Mouse (Mus musculus): Measurements from ENCODE around the gene Vwf. TPM values are rescaled to one million over a fixed set of nuclear protein-coding genes. Genes with fewer than 3 reads are reported as not detected.
A peak's percentile ranks its signal among the peaks of the same experiment; 100 is the strongest.

Gene Vwf
- polyA plus RNA-seq, 1 experiment = 15.4 TPM

- Histone ChIP-seq H3K36me3 (ENCODE audit: control insufficient read depth, insufficient read depth, low read length) (no peaks in the 10 kb centered on the region), H3K27ac (ENCODE audit: control insufficient read depth, insufficient read depth, low read depth, low read length) (no peak overlapping the region), H3K27me3 (ENCODE audit: control insufficient read depth, insufficient read depth, low read length) (no peaks in the 10 kb centered on the region), H3K4me1 (ENCODE audit: control insufficient read depth, insufficient read depth, low read length) (no peaks in the 10 kb centered on the region), H3K4me3 (ENCODE audit: control insufficient read depth, low read depth, low read length) (no peak overlapping the region)
- TF ChIP-seq POLR2A (IDR thresholded peaks at IDR 0.05; ENCODE audit: control insufficient read depth, low read depth, low read length) = no peak
- no peak for TF ChIP-seq CTCF (IDR thresholded peaks at IDR 0.05; ENCODE audit: control insufficient read depth, insufficient read depth, insufficient replicate concordance, low read depth, low read length)
These were observed 48.3 kb downstream of the Vwf start for GRCm38 (mm10) chr6:125594825-125595224.

- Histone ChIP-seq H3K27ac (ENCODE audit: control insufficient read depth, insufficient read depth, low read depth, low read length) (no peak overlapping the region), H3K27me3 (ENCODE audit: control insufficient read depth, insufficient read depth, low read length) (no peaks in the 10 kb centered on the region), H3K4me1 (ENCODE audit: control insufficient read depth, insufficient read depth, low read length) (no peaks in the 10 kb centered on the region), H3K36me3 (ENCODE audit: control insufficient read depth, insufficient read depth, low read length) (no peaks in the 10 kb centered on the region), H3K4me3 (ENCODE audit: control insufficient read depth, low read depth, low read length) (no peak overlapping the region)
- TF ChIP-seq CTCF (IDR thresholded peaks at IDR 0.05; ENCODE audit: control insufficient read depth, insufficient read depth, insufficient replicate concordance, low read depth, low read length) (no peak), POLR2A (IDR thresholded peaks at IDR 0.05; ENCODE audit: control insufficient read depth, low read depth, low read length) (no peak)
These were observed 50.2 kb downstream of the Vwf start for GRCm38 (mm10) chr6:125596701-125597318.

- Histone ChIP-seq H3K4me3 (ENCODE audit: control insufficient read depth, low read depth, low read length) (no peak overlapping the region), H3K36me3 (ENCODE audit: control insufficient read depth, insufficient read depth, low read length) (no peaks in the 10 kb centered on the region), H3K27ac (ENCODE audit: control insufficient read depth, insufficient read depth, low read depth, low read length) (no peak overlapping the region), H3K27me3 (ENCODE audit: control insufficient read depth, insufficient read depth, low read length) (no peaks in the 10 kb centered on the region), H3K4me1 (ENCODE audit: control insufficient read depth, insufficient read depth, low read length) (no peaks in the 10 kb centered on the region)
- TF ChIP-seq CTCF (IDR thresholded peaks at IDR 0.05; ENCODE audit: control insufficient read depth, insufficient read depth, insufficient replicate concordance, low read depth, low read length) = no peak
- TF ChIP-seq POLR2A (IDR thresholded peaks at IDR 0.05; ENCODE audit: control insufficient read depth, low read depth, low read length) = no peak
These were observed 51.1 kb downstream of the Vwf start for GRCm38 (mm10) chr6:125597716-125598115.

- Histone ChIP-seq H3K4me1 (ENCODE audit: control insufficient read depth, insufficient read depth, low read length) (no peaks in the 10 kb centered on the region; the same call in 1 of the 2 replicates), H3K4me3 (ENCODE audit: control insufficient read depth, low read depth, low read length) (no peak overlapping the region), H3K27ac (ENCODE audit: control insufficient read depth, insufficient read depth, low read depth, low read length) (no peak overlapping the region), H3K36me3 (ENCODE audit: control insufficient read depth, insufficient read depth, low read length) (no peaks in the 10 kb centered on the region), H3K27me3 (ENCODE audit: control insufficient read depth, insufficient read depth, low read length) (no peaks in the 10 kb centered on the region)
- peak; percentile 84 for TF ChIP-seq CTCF (IDR thresholded peaks at IDR 0.05; ENCODE audit: control insufficient read depth, insufficient read depth, insufficient replicate concordance, low read depth, low read length)
- TF ChIP-seq POLR2A (IDR thresholded peaks at IDR 0.05; ENCODE audit: control insufficient read depth, low read depth, low read length) = no peak
These were observed 53.5 kb downstream of the Vwf start for GRCm38 (mm10) chr6:125600036-125600558.

- H3K27ac ChIP-seq (ENCODE audit: control insufficient read depth, insufficient read depth, low read depth, low read length) = no peak overlapping the region
- no peaks in the 10 kb centered on the region; the same call in 1 of the 2 replicates for H3K4me1 ChIP-seq (ENCODE audit: control insufficient read depth, insufficient read depth, low read length)
- H3K4me3 ChIP-seq (ENCODE audit: control insufficient read depth, low read depth, low read length) = no peak overlapping the region
- no peaks in the 10 kb centered on the region for H3K36me3 ChIP-seq (ENCODE audit: control insufficient read depth, insufficient read depth, low read length)
- TF ChIP-seq POLR2A (IDR thresholded peaks at IDR 0.05; ENCODE audit: control insufficient read depth, low read depth, low read length) = no peak
- no peak for TF ChIP-seq CTCF (IDR thresholded peaks at IDR 0.05; ENCODE audit: control insufficient read depth, insufficient read depth, insufficient replicate concordance, low read depth, low read length)
- no peaks in the 10 kb centered on the region for H3K27me3 ChIP-seq (ENCODE audit: control insufficient read depth, insufficient read depth, low read length)
These were observed 54.1 kb downstream of the Vwf start for GRCm38 (mm10) chr6:125600669-125601068.

- no peaks in the 10 kb centered on the region for H3K36me3 ChIP-seq (ENCODE audit: control insufficient read depth, insufficient read depth, low read length)
- H3K4me1 ChIP-seq (ENCODE audit: control insufficient read depth, insufficient read depth, low read length) = no peaks in the 10 kb centered on the region; the same call in 1 of the 2 replicates
- no peak overlapping the region for H3K4me3 ChIP-seq (ENCODE audit: control insufficient read depth, low read depth, low read length)
- H3K27me3 ChIP-seq (ENCODE audit: control insufficient read depth, insufficient read depth, low read length) = no peaks in the 10 kb centered on the region
- TF ChIP-seq CTCF (IDR thresholded peaks at IDR 0.05; ENCODE audit: control insufficient read depth, insufficient read depth, insufficient replicate concordance, low read depth, low read length) (no peak), POLR2A (IDR thresholded peaks at IDR 0.05; ENCODE audit: control insufficient read depth, low read depth, low read length) (no peak)
- no peak overlapping the region for H3K27ac ChIP-seq (ENCODE audit: control insufficient read depth, insufficient read depth, low read depth, low read length)
These were observed 54.6 kb downstream of the Vwf start for GRCm38 (mm10) chr6:125601190-125601589.

- H3K27ac ChIP-seq (ENCODE audit: control insufficient read depth, insufficient read depth, low read depth, low read length) = no peak overlapping the region
- no peaks in the 10 kb centered on the region; the same call in 1 of the 2 replicates for H3K4me1 ChIP-seq (ENCODE audit: control insufficient read depth, insufficient read depth, low read length)
- no peaks in the 10 kb centered on the region for H3K27me3 ChIP-seq (ENCODE audit: control insufficient read depth, insufficient read depth, low read length)
- no peak overlapping the region for H3K4me3 ChIP-seq (ENCODE audit: control insufficient read depth, low read depth, low read length)
- TF ChIP-seq CTCF (IDR thresholded peaks at IDR 0.05; ENCODE audit: control insufficient read depth, insufficient read depth, insufficient replicate concordance, low read depth, low read length) = no peak
- no peak for TF ChIP-seq POLR2A (IDR thresholded peaks at IDR 0.05; ENCODE audit: control insufficient read depth, low read depth, low read length)
- H3K36me3 ChIP-seq (ENCODE audit: control insufficient read depth, insufficient read depth, low read length) = no peaks in the 10 kb centered on the region
These were observed 55.2 kb downstream of the Vwf start for GRCm38 (mm10) chr6:125601748-125602147.
